Mouse (Mus musculus) liver, postnatal 0 days (tissue): ENCODE results near the gene Zfp523. TPM values are rescaled to one million over a fixed set of nuclear protein-coding genes. Genes with fewer than 3 reads are reported as not detected.
A peak's percentile ranks its signal among the peaks of the same experiment; 100 is the strongest.
"Not testable (repeated sequence)": the region's sequence is repeated elsewhere in the genome, so short reads cannot be mapped to it uniquely, and the experiment has no call there.

ENCODE experiments used
- ATAC-seq: fragments of 200-750 bp; cut with Nextera tagmentation; 2 replicates; pipeline ENCODE4 v1.8.0; 2017; ENCODE audit warnings: mild to moderate bottlenecking, moderate library complexity
- DNase-seq: peaks from one replicate; pipeline ENCODE4 v3.0.0-alpha.2; 2016
- H3K27ac ChIP-seq: fragments of 300-500 bp; sonication (generic); 2 replicates; pipeline ENCODE4 v1.5.1; 2014; ENCODE audit warnings: antibody characterized with exemption, moderate library complexity, mild to moderate bottlenecking, low read depth
- H3K27me3 ChIP-seq: fragments of 300-500 bp; sonication (generic); 2 replicates; pipeline ENCODE4 v1.6.1; 2014; ENCODE audit warnings: low read length, control low read depth, mixed read lengths; ENCODE audit not compliant: insufficient read depth
- H3K36me3 ChIP-seq: fragments of 300-500 bp; sonication (generic); replicated peaks from 2 replicates; pipeline ENCODE4 v1.6.1; 2014; ENCODE audit warnings: mild to moderate bottlenecking, control low read depth, low read length, moderate library complexity, mixed read lengths; ENCODE audit not compliant: insufficient read depth
- H3K4me1 ChIP-seq: fragments of 300-500 bp; sonication (generic); 2 replicates; pipeline ENCODE4 v1.6.1; 2014; ENCODE audit warnings: antibody characterized with exemption, mild to moderate bottlenecking, control low read depth; ENCODE audit not compliant: insufficient read depth
- H3K4me2 ChIP-seq: fragments of 300-500 bp; sonication (generic); 2 replicates; pipeline ENCODE4 v1.6.1; 2014; ENCODE audit warnings: low read depth, mild to moderate bottlenecking, low read length, moderate library complexity, mixed read lengths
- H3K4me3 ChIP-seq: fragments of 300-500 bp; sonication (generic); 2 replicates; pipeline ENCODE4 v1.5.1; 2014; ENCODE audit warnings: low read depth, low read length
- H3K9ac ChIP-seq: fragments of 300-500 bp; sonication (generic); replicated peaks from 2 replicates; pipeline ENCODE4 v1.6.1; 2014; ENCODE audit warnings: mild to moderate bottlenecking, moderate library complexity
- H3K9me3 ChIP-seq: fragments of 300-500 bp; sonication (generic); 2 replicates; pipeline ENCODE4 v1.6.1; 2016; ENCODE audit warnings: mild to moderate bottlenecking, control low read depth, low read length, mixed read lengths
- CTCF ChIP-seq: sonication (generic); IDR thresholded peaks from 2 replicates; pipeline ENCODE4 v1.5.1; 2016; ENCODE audit warnings: antibody characterized with exemption, low read depth
- EP300 ChIP-seq: IDR thresholded peaks from 2 replicates; pipeline ENCODE4 v1.6.1; 2016; ENCODE audit warnings: antibody characterized with exemption, low read depth, mild to moderate bottlenecking
- WGBS: fragments of 180-500 bp; shearing (Covaris S2); extraction: QIAGEN DNeasy Blood & Tissue Kit; methylation state at CpG from one replicate; pipeline ENCODE4 v1.1.7; 2014; ENCODE audit not compliant: insufficient replicate concordance; 5-methylcytosine and 5-hydroxymethylcytosine counted together
- polyA plus RNA-seq: library from polyadenylated mRNA; unstranded; fragments of >200 nt; fragmentation: Nextera tagmentation; extraction: Ambion mirVana; gene quantifications from 2 replicates; pipeline ENCODE4 v1.2.1, GENCODE M21; 2015

Gene Zfp523
- polyA plus RNA-seq, 1 experiment from 2014 or later, result 6.1 TPM

DNA sequence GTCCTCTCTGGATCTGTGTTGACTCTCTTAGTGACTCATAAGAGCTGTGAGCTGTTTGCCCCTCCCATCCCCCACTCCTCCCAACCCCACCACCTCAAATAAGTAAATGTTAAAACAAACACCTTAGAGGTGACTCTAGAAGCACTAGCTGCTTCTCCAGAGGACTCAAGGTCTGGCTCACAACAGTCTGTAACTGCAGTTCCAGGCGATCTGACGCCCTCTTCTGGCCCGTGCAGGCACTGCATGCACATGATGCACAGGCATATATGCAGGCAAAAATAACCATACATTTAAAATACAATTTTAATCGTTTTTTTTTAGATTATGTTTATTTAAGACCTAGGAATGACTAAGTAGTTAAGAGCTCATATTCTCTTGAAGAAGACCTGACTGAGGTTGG, 36.3 kb downstream of the Zfp523 start:
- no peak for TF ChIP-seq EP300
- TF ChIP-seq CTCF, result peak; percentile 66
- Histone ChIP-seq H3K27ac (no peak overlapping the region), H3K4me3 (no peak overlapping the region), H3K9ac (no peak overlapping the region), H3K9me3 (no peaks in the 10 kb centered on the region), H3K27me3 (0 out of 2 replicates have a peak, but pooled peaks cover 2% of the 10 kb centered on the region), H3K4me1 (peaks cover 14% of the 10 kb centered on the region), H3K4me2 (no peak overlapping the region), H3K36me3 (no peaks in the 10 kb centered on the region)
- WGBS, result 29% methylated on average over 4 of the region's 4 CpGs
- DNase-seq, result peak; percentile 67
- no peak for ATAC-seq

DNA sequence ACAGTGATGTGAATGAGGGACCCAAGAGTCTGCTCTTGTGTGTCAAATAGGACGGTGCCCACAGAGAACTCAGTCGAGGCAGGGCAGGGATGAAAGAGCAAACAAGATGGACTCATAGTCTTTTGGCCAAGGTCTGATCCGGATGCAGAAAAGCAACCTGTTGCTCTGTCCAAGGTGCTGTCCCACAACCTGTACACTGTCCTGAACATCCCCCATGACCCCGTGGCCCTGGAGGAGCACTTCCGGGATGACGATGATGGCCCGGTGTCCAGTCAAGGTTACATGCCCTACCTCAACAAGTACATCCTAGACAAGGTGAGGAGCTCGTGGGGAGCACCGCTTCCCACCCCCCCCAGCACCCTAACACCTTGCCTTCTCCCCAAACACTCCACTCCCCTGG, 39.9 kb downstream of the Zfp523 start:
- ATAC-seq (no peak), DNase-seq (no peak)
- 0 out of 2 replicates have a peak, but pooled peaks cover 2% of the 10 kb centered on the region for H3K27me3 ChIP-seq
- no peak overlapping the region for H3K9ac ChIP-seq
- no peaks in the 10 kb centered on the region; the same call in 1 of the 2 replicates for H3K36me3 ChIP-seq
- H3K9me3 ChIP-seq, result no peaks in the 10 kb centered on the region
- TF ChIP-seq EP300 (no peak), CTCF (no peak)
- no peak overlapping the region for H3K4me2 ChIP-seq
- H3K4me1 ChIP-seq, result peaks cover 14% of the 10 kb centered on the region
- no peak overlapping the region for H3K27ac ChIP-seq
- 71% methylated on average over 9 of the region's 9 CpGs for WGBS
- H3K4me3 ChIP-seq, result no peak overlapping the region

DNA sequence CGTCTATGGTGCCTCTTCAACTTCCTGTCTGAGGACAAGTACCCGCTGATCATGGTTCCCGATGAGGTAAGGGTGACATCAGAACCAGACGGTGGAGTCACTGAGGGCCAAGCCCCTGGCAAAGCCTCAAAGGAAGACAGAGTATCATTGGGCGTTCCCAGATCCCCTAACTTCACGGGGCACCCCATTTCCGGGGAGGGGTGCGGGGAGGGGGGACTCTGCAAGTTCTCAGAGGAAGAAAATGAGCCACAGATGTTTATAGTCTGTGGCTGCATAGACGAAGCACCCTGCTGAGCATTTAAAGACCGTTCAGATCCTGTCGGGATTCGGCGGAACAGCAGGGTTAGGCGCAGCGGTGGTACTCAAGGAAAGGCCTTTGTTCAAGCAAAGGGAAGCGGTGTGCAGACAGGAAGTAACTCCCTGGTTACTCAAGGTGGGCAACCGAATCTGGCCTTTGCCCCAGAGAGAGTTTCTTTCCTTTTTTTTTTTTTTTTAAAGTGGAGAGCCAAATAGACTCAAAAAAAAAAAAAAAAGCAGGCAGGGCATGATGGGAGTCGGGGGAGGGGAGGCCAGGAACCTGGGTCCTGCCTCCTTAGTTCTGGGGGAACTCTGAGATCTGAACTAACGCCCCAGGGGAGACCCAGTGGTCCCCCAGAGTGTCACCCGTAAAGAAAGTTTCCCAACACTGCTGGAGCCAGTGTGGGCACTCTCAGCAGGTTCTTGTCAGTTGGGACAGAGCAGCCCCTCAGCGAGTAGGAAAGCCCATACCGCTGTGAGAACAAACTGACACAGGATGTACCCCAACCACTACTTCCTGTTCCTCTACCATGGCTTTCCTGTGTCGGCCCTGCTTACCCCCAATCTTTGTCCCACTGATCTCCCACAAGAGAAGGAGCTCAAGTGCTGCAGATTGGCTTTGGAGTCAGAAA, 41.1 kb downstream of the Zfp523 start:
- ATAC-seq, result 0 out of 2 replicates have a peak, but pooled peaks have one; percentile 35
- H3K27ac ChIP-seq, result peak overlapping the region; percentile 58

DNA sequence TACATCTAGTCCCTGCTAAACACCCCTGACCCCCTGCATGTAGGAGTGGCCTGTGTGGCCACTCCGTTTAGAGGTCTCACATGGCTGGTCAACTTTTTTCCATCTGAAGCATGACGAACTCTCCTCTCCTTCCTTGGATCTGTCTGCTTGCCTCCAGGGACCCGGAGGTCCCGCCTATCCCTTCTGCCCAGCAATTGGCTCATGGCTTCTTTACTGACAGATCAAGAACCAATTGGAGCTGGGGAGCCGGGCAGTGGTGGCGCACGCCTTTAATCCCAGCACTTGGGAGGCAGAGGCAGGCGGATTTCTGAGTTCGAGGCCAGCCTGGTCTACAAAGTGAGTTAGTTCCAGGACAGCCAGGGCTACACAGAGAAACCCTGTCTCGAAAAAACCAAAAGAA, 45.5 kb downstream of the Zfp523 start:
- H3K4me3 ChIP-seq, H3K27ac ChIP-seq, ATAC-seq, DNase-seq, H3K4me2 ChIP-seq, H3K36me3 ChIP-seq, H3K9me3 ChIP-seq, H3K27me3 ChIP-seq, H3K9ac ChIP-seq: not testable (repeated sequence)
- peaks cover 25% of the 10 kb centered on the region for H3K4me1 ChIP-seq
- 79% methylated on average over 10 of the region's 10 CpGs for WGBS

More for the DNA sequence above, 41.1 kb downstream of the Zfp523 start:
- H3K4me3 ChIP-seq, result no peak overlapping the region
- H3K36me3 ChIP-seq, result no peaks in the 10 kb centered on the region; the same call in 1 of the 2 replicates
- peak; percentile 45 for DNase-seq
- no peak for TF ChIP-seq CTCF
- TF ChIP-seq EP300, result no peak
- 15% methylated on average over 23 of the region's 23 CpGs for WGBS
- H3K4me1 ChIP-seq, result peaks cover 14% of the 10 kb centered on the region
- no peaks in the 10 kb centered on the region for H3K9me3 ChIP-seq
- peak overlapping the region; percentile 30; the same call in 1 of the 2 replicates for H3K9ac ChIP-seq
- H3K4me2 ChIP-seq, result peak overlapping the region; percentile 51
- 0 out of 2 replicates have a peak, but pooled peaks cover 2% of the 10 kb centered on the region for H3K27me3 ChIP-seq

DNA sequence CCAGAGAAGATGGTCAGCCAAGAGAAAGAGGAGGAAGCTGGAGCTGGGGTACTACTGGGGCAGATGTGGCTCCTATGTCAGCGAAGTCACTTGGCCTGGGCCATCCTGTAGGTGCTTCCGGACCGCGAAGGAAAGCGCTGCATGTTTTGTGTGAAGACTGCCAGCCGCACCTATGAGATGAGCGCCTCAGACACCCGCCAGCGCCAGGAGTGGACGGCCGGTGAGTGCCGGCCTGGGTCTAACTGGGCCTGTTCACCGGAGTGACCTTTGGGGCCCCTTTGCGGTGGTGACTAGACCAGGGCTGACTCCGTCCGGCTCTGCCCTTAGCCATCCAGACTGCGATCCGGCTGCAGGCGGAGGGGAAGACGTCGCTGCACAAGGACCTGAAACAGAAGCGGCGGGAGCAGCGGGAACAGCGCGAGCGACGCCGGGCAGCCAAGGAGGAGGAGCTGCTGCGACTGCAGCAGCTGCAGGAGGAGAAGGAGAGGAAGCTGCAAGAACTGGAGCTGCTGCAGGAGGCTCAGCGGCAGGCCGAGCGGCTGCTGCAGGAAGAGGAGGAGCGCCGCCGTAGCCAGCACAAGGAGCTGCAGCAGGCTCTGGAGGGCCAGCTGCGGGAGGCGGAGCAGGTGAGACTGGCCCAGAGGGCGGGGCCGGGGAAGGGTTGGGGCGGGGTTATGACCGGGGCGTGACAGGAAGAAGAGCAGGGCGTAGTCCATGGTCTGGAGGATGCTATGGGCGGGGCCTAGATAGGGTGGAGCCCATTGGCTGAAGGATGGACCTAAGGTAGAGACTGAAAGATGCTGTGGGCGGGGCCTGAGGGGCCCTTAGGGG, 46.8 kb downstream of the Zfp523 start:
- peak; percentile 34; the same call in 1 of the 2 replicates for TF ChIP-seq CTCF
- no peak for TF ChIP-seq EP300
- H3K27me3 ChIP-seq, result no peaks in the 10 kb centered on the region
- ATAC-seq (peak; percentile 96), DNase-seq (peak; percentile 98)
- peak overlapping the region; percentile 31 for H3K9ac ChIP-seq
- peak overlapping the region; percentile 37 for H3K27ac ChIP-seq
- WGBS, result 2% methylated on average over 46 of the region's 46 CpGs
- H3K36me3 ChIP-seq, result peaks cover 8% of the 10 kb centered on the region
- H3K4me3 ChIP-seq, result peak overlapping the region; percentile 42
- H3K4me1 ChIP-seq, result peaks cover 14% of the 10 kb centered on the region
- H3K4me2 ChIP-seq, result peak overlapping the region; percentile 76
- no peaks in the 10 kb centered on the region for H3K9me3 ChIP-seq

DNA sequence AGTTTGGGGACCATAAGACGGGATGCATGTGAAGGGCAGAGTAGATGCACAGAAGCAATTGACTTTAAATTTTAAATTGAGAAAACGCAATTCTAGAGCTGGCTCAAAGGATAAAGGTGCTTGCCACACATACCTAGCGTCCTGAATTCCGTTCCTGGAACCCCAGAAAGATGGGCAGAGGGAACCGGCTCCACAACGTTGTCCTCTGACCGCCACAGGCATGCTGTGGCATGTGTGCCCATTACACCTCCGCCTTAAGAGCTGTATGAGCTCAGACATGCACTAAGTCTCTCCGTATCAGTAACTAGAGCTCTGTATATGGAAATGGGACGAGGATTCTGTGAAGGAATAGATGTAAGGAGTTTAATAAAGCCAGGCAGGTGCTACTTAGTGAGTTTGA, 47.7 kb downstream of the Zfp523 start:
- no peak overlapping the region for H3K4me3 ChIP-seq
- 91% methylated on average over 10 of the region's 10 CpGs for WGBS
- no peak overlapping the region for H3K27ac ChIP-seq
- H3K4me2 ChIP-seq, result no peak overlapping the region
- no peaks in the 10 kb centered on the region for H3K9me3 ChIP-seq
- DNase-seq (no peak), ATAC-seq (no peak)
- H3K9ac ChIP-seq, result no peak overlapping the region
- H3K27me3 ChIP-seq, result no peaks in the 10 kb centered on the region
- peaks cover 14% of the 10 kb centered on the region for H3K4me1 ChIP-seq
- peaks cover 8% of the 10 kb centered on the region for H3K36me3 ChIP-seq
- TF ChIP-seq EP300 (no peak), CTCF (no peak)
